In the genomic region with DNA sequence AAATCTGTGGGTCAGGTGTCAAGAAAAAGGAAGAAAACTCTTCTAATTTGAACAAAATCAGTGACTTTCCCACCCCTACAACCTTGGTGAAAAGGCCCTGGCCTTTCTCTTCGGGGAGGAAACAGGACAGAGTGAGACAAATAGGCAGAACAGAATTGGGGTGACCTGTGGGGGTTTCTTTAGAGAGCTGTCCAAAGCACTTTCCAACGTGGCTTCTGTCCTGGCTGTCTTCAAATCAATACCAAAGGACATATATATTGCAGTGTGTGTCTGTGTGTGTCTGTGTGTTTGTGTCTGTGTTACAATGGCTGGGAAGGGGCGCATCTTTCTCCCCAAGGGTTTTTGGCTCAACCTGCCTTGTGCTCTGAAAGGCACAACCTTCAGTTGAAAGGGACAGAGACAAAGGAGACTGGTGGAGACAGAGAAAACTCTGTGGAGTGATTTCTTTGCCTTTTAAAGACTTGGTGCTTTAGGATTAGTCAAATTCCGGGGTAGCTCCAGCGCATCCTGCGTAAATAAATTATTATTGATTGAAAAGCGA, we compare ENCODE assay signal across 22 mouse cellular contexts. TPM values are rescaled to one million over a fixed set of nuclear protein-coding genes. Genes with fewer than 3 reads are reported as not detected.
A peak's percentile ranks its signal among the peaks of the same experiment; 100 is the strongest.
DNase-seq lines count a peak whose midpoint lies in the region; ATAC-seq lines count a peak whose summit lies in the region.
"Had no signal": no experiment of that assay in that cellular context is flagged by ENCODE, and none has a peak within 500 bp of the region (broad histone marks: within the 10 kb centered on the region; RNA-seq: fewer than 3 reads in every experiment).

No protein-coding gene starts in this region.

- H3K4me1 ChIP-seq in lung, embryonic 15.5 days, result peaks cover 19% of the 10 kb centered on the region
- peaks cover 3% of the 10 kb centered on the region; the same call in 1 of the 2 replicates for H3K4me1 ChIP-seq in embryonic facial prominence, embryonic 11.5 days (ENCODE audit: control insufficient read depth, insufficient read depth, low read length)
- H3K4me1 ChIP-seq in heart, embryonic 16.5 days (ENCODE audit: control insufficient read depth, insufficient read depth, low read length), result no peaks in the 10 kb centered on the region; the same call in 1 of the 2 replicates

- H3K27me3 ChIP-seq in lung, embryonic 15.5 days, result peaks cover 94% of the 10 kb centered on the region
- H3K27me3 ChIP-seq in embryonic facial prominence, embryonic 11.5 days (ENCODE audit: control insufficient read depth, insufficient read depth, low read length), result peaks cover 78% of the 10 kb centered on the region
- H3K27me3 ChIP-seq in heart, embryonic 16.5 days (ENCODE audit: control insufficient read depth, insufficient read depth, low read length), result peaks cover 42% of the 10 kb centered on the region

- peak; percentile 48 for DNase-seq in heart, adult 11 months
- DNase-seq in heart, adult 8-10 months (ENCODE audit: low spot score), result no peak
- no peak for DNase-seq in lung, postnatal 10 days
- peak; percentile 7 for DNase-seq in embryonic facial prominence, embryonic 11.5 days (ENCODE audit: low spot score)
- no peak for DNase-seq in liver
- DNase-seq in cerebellum, adult 11 months, result no peak
- DNase-seq: adrenal gland, postnatal 14 days; cerebellum, adult 18-20 months; kidney, adult 18-20 months; left cerebral cortex, postnatal 4 days; liver, embryonic 13.5 days; lung, postnatal 14 days had no signal

- peak overlapping the region; percentile 39; the same call in 1 of the 2 replicates for H3K4me2 ChIP-seq in lung, embryonic 15.5 days
- no peak overlapping the region for H3K4me2 ChIP-seq in embryonic facial prominence, embryonic 11.5 days (ENCODE audit: low read depth, low read length)
- H3K4me2 ChIP-seq in heart, embryonic 16.5 days (ENCODE audit: low read depth, low read length), result peak overlapping the region; percentile 77
- H3K4me2 ChIP-seq: hindbrain, embryonic 15.5 days; liver, embryonic 13.5 days had no signal

- H3K36me3 ChIP-seq in lung, embryonic 15.5 days, result no peaks in the 10 kb centered on the region
- H3K36me3 ChIP-seq in embryonic facial prominence, embryonic 11.5 days (replicated peaks; ENCODE audit: control insufficient read depth, insufficient read depth, low read depth, low read length), result no peaks in the 10 kb centered on the region
- H3K36me3 ChIP-seq in heart, embryonic 16.5 days (ENCODE audit: control insufficient read depth, insufficient read depth), result no peaks in the 10 kb centered on the region
- H3K36me3 ChIP-seq: hindbrain, embryonic 15.5 days; liver, embryonic 13.5 days had no signal

- WGBS in lung, embryonic 15.5 days, result 2% methylated on average over 7 of the region's 7 CpGs
- WGBS in embryonic facial prominence, embryonic 11.5 days, result 2% methylated on average over 7 of the region's 7 CpGs
- WGBS in heart, embryonic 16.5 days, result 7% methylated on average over 7 of the region's 7 CpGs

- no peaks in the 10 kb centered on the region for H3K9me3 ChIP-seq in lung, embryonic 15.5 days
- H3K9me3 ChIP-seq in embryonic facial prominence, embryonic 11.5 days (replicated peaks; ENCODE audit: control insufficient read depth, low read length), result no peaks in the 10 kb centered on the region
- H3K9me3 ChIP-seq in heart, embryonic 16.5 days (replicated peaks; ENCODE audit: control insufficient read depth, low read length), result no peaks in the 10 kb centered on the region
- H3K9me3 ChIP-seq: hindbrain, embryonic 15.5 days; liver, embryonic 13.5 days had no signal

- H3K27ac ChIP-seq in lung, embryonic 15.5 days, result no peak overlapping the region
- no peak overlapping the region for H3K27ac ChIP-seq in embryonic facial prominence, embryonic 11.5 days (replicated peaks; ENCODE audit: low read depth, low read length)
- H3K27ac ChIP-seq in heart, embryonic 16.5 days (ENCODE audit: low read length), result peak overlapping the region; percentile 95
- H3K27ac ChIP-seq: hindbrain, embryonic 15.5 days; liver, embryonic 13.5 days had no signal

- H3K9ac ChIP-seq in lung, embryonic 15.5 days, result no peak overlapping the region
- H3K9ac ChIP-seq in embryonic facial prominence, embryonic 11.5 days (replicated peaks; ENCODE audit: low read length), result no peak overlapping the region
- H3K9ac ChIP-seq in heart, embryonic 16.5 days (ENCODE audit: low read length), result peak overlapping the region; percentile 89
- H3K9ac ChIP-seq: hindbrain, embryonic 15.5 days; liver, embryonic 13.5 days had no signal

- ATAC-seq in lung, embryonic 15.5 days (ENCODE audit: borderline replicate concordance, extremely low read depth, low FRiP score, low TSS enrichment), result no peak
- no peak for ATAC-seq in embryonic facial prominence, embryonic 11.5 days (replicated peaks; ENCODE audit: insufficient number of reproducible peaks, low FRiP score, low TSS enrichment, low read depth)
- no peak for ATAC-seq in heart, embryonic 16.5 days (replicated peaks; ENCODE audit: extremely low read depth, insufficient read depth, low FRiP score)

- no peak overlapping the region for H3K4me3 ChIP-seq in lung, embryonic 15.5 days
- no peak overlapping the region for H3K4me3 ChIP-seq in embryonic facial prominence, embryonic 11.5 days (ENCODE audit: low read depth, low read length)
- peak overlapping the region; percentile 57 for H3K4me3 ChIP-seq in heart, embryonic 16.5 days (ENCODE audit: low read length)
- H3K4me3 ChIP-seq: hindbrain, embryonic 15.5 days; liver, embryonic 13.5 days had no signal

RNA-seq across cellular contexts. Expression of a gene that starts 1.0 kb away (rescaled TPM):
- total RNA-seq in heart, adult 8-10 months (2022), result 10 to 100 TPM; 75.8 to 81.5 (median 79.7) TPM
- 2.4 and 4.6 TPM in 2 replicates for polyA plus RNA-seq in lung, embryonic 15.5 days (2015; fragmentation: Nextera tagmentation; extraction: Ambion mirVana)
- 1.8 and 2.2 TPM in 2 replicates for polyA plus RNA-seq in embryonic facial prominence, embryonic 11.5 days (2014; fragmentation: Nextera tagmentation; extraction: Ambion mirVana)
- 123 and 132 TPM in 2 replicates for polyA plus RNA-seq in heart, embryonic 16.5 days (2015; fragmentation: Nextera tagmentation; extraction: Ambion mirVana)
- total RNA-seq: adrenal gland, postnatal 14 days; gastrocnemius, adult 18-20 months; granulocyte monocyte progenitor cell, adult 5-6 weeks; layer of hippocampus, adult 8-10 months; left cerebral cortex, adult 18-20 months; left cerebral cortex, postnatal 4 days; megakaryocyte-erythroid progenitor cell, adult 5-6 weeks had no signal
- polyA plus RNA-seq: forebrain, embryonic 16.5 days; liver, embryonic 13.5 days; neural tube, embryonic 14.5 days had no signal

Comparison
In these comparisons a context has a peak if more than half of its experiments do, and no peak if none do; other contexts are left out.
1. DNase-seq: peak in heart, adult 11 months (single experiment) and embryonic facial prominence, embryonic 11.5 days (single experiment); none in heart, adult 8-10 months (single experiment), lung, postnatal 10 days (single experiment), liver (single experiment) and cerebellum, adult 11 months (single experiment).
2. RNA of a gene that starts 1.0 kb away (polyA plus RNA-seq): 123 to 132 TPM in heart, embryonic 16.5 days; 2.4 to 4.6 TPM in lung, embryonic 15.5 days and 1.8 to 2.2 TPM in embryonic facial prominence, embryonic 11.5 days; every median in the first group is over 10 times any median in the second.